Mouse (Mus musculus) frontal cortex, postnatal 14 days (tissue): ENCODE measurements around the gene Dnajc30.

Experiments
- DNase-seq, 2 experiments: peaks; one replicate each; pipeline ENCODE4 v3.0.0; 2022; ENCODE audit warnings: low spot score in 2 of 2

Gene Dnajc30

GRCm38 (mm10) chr5:135109017-135109416 lies 45.0 kb downstream of the Dnajc30 start:
- DNase-seq, result no peak

GRCm38 (mm10) chr5:135109426-135109825 lies 45.4 kb downstream of the Dnajc30 start:
- DNase-seq, result no peak

- no peak for DNase-seq
Measured at GRCm38 (mm10) chr5:135109976-135110375, 46.0 kb downstream of the Dnajc30 start.

GRCm38 (mm10) chr5:135113782-135114181 lies 49.8 kb downstream of the Dnajc30 start:
- DNase-seq, result no peak

- no peak for DNase-seq
Measured at GRCm38 (mm10) chr5:135115241-135115640, 51.2 kb downstream of the Dnajc30 start.
